Mouse (Mus musculus) brain, embryonic 14.5 days (tissue): ENCODE measurements around the gene Iscu. TPM values are rescaled to one million over a fixed set of nuclear protein-coding genes. Genes with fewer than 3 reads are reported as not detected.
A peak's percentile ranks its signal among the peaks of the same experiment; 100 is the strongest.

Source experiments
- DNase-seq: peaks from one replicate; pipeline ENCODE4 v3.0.0-alpha.2; 2011; ENCODE audit warnings: low read depth
- CTCF ChIP-seq: fragments of 200-500 bp; IDR thresholded peaks from 2 replicates; pipeline ENCODE4 v1.5.1; 2012; ENCODE audit warnings: inconsistent platforms, mild to moderate bottlenecking, moderate library complexity, borderline replicate concordance; ENCODE audit not compliant: insufficient read depth, insufficient read length; ENCODE audit errors: extremely low read depth
- POLR2A ChIP-seq: fragments of 200-500 bp; IDR thresholded peaks from 2 replicates; pipeline ENCODE4 v1.6.1; 2012; ENCODE audit warnings: mild to moderate bottlenecking, inconsistent platforms, borderline replicate concordance; ENCODE audit not compliant: poor library complexity, insufficient read depth, insufficient read length, severe bottlenecking; ENCODE audit errors: extremely low read depth
- polyA plus RNA-seq: library from polyadenylated mRNA; depleted of rRNA; stranded (reverse); fragments of >200 nt; gene quantifications from 2 replicates; pipeline ENCODE4 v1.2.3, GENCODE M21; 2012

The Iscu gene
- polyA plus RNA-seq, 1 experiment, result 71.7 TPM

- TF ChIP-seq CTCF, result no peak
- TF ChIP-seq POLR2A, result no peak
- DNase-seq, result peak; percentile 24
Measured at GRCm38 (mm10) chr5:113796401-113797148, 24.0 kb downstream of the Iscu start.

- peak; percentile 18 for DNase-seq
- no peak for TF ChIP-seq CTCF
- no peak for TF ChIP-seq POLR2A
Measured at GRCm38 (mm10) chr5:113797149-113797882, 24.8 kb downstream of the Iscu start.

DNA sequence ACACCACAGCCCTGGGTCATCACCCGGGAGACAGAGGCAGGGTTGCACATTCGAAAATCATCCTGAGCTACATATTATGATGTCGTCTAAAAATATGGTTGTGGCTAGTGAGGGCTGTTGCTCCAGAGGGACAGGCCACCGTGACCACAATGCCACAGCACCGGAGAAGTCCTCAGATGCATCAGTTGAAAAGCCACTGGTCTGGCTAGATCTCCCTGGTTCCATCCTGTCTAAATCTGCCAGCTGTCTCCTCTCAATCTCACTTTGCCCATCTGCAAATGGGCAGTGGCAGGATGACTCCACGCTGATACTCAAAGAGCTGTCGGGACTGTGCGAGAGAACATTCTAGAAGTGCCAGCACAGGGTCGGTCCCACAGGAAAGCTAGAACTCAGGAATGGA lies 26.0 kb downstream of the Iscu start:
- TF ChIP-seq POLR2A, result no peak
- no peak for TF ChIP-seq CTCF
- no peak for DNase-seq

DNA sequence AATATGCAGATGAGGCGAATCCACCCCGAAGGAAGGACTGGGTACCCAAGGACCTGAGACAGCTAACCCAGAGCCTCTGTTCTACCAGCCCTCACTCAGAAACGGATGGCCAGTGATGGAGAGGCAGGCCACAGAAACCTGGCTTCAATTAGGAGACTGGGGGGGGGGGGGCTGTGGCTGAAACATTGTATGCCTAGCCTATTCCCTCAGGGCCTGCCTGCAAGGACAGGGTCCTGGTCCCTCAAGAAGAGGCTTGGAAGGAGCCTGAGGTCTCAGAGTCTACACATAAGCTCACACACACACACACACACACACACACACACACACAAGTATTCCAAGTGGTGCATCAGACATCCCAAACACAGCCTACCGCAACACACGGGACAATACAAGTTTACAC lies 27.1 kb downstream of the Iscu start:
- TF ChIP-seq CTCF (no peak), POLR2A (no peak)
- no peak for DNase-seq

- no peak for TF ChIP-seq POLR2A
- no peak for TF ChIP-seq CTCF
- DNase-seq, result peak; percentile 78
Measured at GRCm38 (mm10) chr5:113800280-113800679, 27.7 kb downstream of the Iscu start, which contains the start of gene Tmem119. Tmem119 (minus strand) TSS chr5:113800516.

- DNase-seq, result no peak
- TF ChIP-seq CTCF (no peak), POLR2A (no peak)
Measured at GRCm38 (mm10) chr5:113804395-113804966, 31.9 kb downstream of the Iscu start.

DNA sequence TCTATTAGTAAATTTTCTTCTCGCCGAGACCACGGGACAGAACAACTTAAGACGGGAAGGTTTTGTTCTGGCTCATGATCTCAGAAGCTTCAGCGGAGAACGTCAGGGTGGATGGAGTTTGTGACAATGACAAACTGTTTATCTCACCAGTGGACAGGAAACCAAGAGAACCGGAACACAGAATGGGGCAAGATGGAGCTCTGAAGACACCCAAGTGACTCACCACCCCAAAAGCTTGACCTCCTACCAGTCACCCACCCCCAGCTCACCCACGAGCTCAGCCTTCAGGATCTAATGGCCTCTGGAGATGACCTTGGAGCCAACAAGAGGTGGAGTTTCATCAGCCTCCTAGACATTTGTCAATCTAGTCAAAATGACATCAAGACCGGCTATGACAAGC lies 32.8 kb downstream of the Iscu start:
- DNase-seq, result no peak
- TF ChIP-seq CTCF (no peak), POLR2A (no peak)

GRCm38 (mm10) chr5:113806414-113806813 lies 33.9 kb downstream of the Iscu start:
- TF ChIP-seq CTCF, result no peak
- TF ChIP-seq POLR2A, result no peak
- no peak for DNase-seq

- TF ChIP-seq POLR2A (no peak), CTCF (no peak)
- no peak for DNase-seq
Measured at GRCm38 (mm10) chr5:113807712-113808111, 35.2 kb downstream of the Iscu start.

- no peak for DNase-seq
- TF ChIP-seq CTCF (no peak), POLR2A (no peak)
Measured at GRCm38 (mm10) chr5:113808177-113808576, 35.6 kb downstream of the Iscu start.

DNA sequence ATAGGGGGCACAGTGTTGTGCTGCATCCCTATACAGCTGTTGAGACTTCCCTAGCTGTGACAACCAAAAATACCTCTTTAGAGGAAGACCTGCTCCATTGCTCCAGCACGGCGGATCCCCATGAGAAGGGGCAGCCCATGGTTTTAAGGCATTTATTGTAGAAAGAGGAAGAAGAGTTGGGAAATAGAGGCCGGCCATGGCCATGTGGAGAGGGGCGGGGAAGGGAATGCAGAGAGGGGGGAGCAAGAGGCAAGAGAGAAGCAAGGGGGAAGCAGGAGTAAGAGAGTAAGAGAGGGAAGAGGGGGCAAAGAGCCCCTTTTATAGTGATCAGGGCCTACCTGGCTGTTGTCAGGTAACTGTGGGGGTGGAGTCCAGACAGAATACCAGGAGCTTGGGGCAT lies 37.6 kb downstream of the Iscu start:
- DNase-seq, result no peak
- no peak for TF ChIP-seq CTCF
- no peak for TF ChIP-seq POLR2A
